ENCODE assay signal across 11 mouse cellular contexts in the genomic region with DNA sequence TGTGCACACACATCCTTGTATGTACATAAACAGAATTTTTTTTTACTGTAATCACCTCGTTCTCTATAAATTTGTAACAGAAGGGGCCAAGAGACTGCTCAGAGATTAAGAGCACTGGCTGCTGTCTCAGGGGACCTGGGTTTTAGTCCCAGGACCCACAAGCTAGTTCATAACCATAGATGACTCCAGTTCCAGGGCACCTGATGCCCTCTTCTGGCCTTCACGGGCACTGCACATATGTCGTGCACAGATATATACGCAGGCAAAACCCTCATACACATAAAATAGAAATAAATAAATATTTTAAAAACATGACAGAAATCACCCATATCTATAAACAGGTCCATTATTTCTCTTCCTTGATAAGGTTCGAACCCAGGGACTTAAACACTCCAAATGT.
DNase-seq lines count a peak whose midpoint lies in the region; ATAC-seq and TF ChIP-seq lines count a peak whose summit lies in the region.
"Had no signal": no experiment of that assay in that cellular context is flagged by ENCODE, and none has a peak within 500 bp of the region (broad histone marks: within the 10 kb centered on the region; RNA-seq: fewer than 3 reads in every experiment).

No protein-coding gene starts in this region.

- in situ Hi-C loops in ES-E14 (cut with MboI; ENCODE audit: low sequenced_read_pairs in 2 of 2, unreplicated experiment in 2 of 2) = no loop called here

- no peaks in the 10 kb centered on the region for H3K9me3 ChIP-seq in liver, embryonic 14.5 days (ENCODE audit: control insufficient read depth, low read length)
- no peaks in the 10 kb centered on the region for H3K9me3 ChIP-seq in liver, embryonic 11.5 days (ENCODE audit: control insufficient read depth, low read length)
- no peaks in the 10 kb centered on the region for H3K9me3 ChIP-seq in ES-E14 (ENCODE audit: control insufficient read depth, insufficient read depth, low read depth, low read length)

- intact Hi-C loops in left cerebral cortex, postnatal 10 days (cut with DNase I) = no loop called here

- DNase-seq in cerebellum, postnatal 10 days = peak; percentile 50 to 52
- DNase-seq in cerebellum, adult 11-12 months = no peak
- DNase-seq in liver, embryonic 14.5 days (ENCODE audit: low read depth in 3 of 3, low spot score in 3 of 3) = no peak
- no peak for DNase-seq in liver, embryonic 11.5 days (ENCODE audit: low spot score)
- DNase-seq in ES-E14 (ENCODE audit: low read depth, low spot score) = peak; percentile 48
- peak; percentile 10 for DNase-seq in naive thymus-derived CD4-positive, alpha-beta T cell, adult 2 months (ENCODE audit: low read depth)
- DNase-seq in left cerebral cortex, postnatal 10 days (ENCODE audit: extremely low spot score in 1 of 2, low spot score in 2 of 2) = no peak
- DNase-seq in urinary bladder, adult 18-20 months (ENCODE audit: low spot score in 2 of 2) = no peak
- DNase-seq: cerebellum, adult 9-10 months had no signal

- peak; percentile 61 for TF ChIP-seq CTCF in liver, embryonic 14.5 days (IDR thresholded peaks at IDR 0.05; ENCODE audit: low read depth)

- WGBS in liver, embryonic 14.5 days (ENCODE audit: insufficient replicate concordance) = 55% methylated on average over 5 of the region's 5 CpGs
- 79% methylated on average over 5 of the region's 5 CpGs for WGBS in liver, embryonic 11.5 days

- H3K36me3 ChIP-seq in liver, embryonic 14.5 days (replicated peaks; ENCODE audit: control insufficient read depth, insufficient read depth, low read depth) = no peaks in the 10 kb centered on the region
- H3K36me3 ChIP-seq in liver, embryonic 11.5 days (ENCODE audit: control insufficient read depth, insufficient read depth, low read length) = no peaks in the 10 kb centered on the region
- H3K36me3 ChIP-seq in ES-E14 (ENCODE audit: control insufficient read depth, insufficient read depth, low read length, poor library complexity, severe bottlenecking) = no peaks in the 10 kb centered on the region
- H3K36me3 ChIP-seq: forebrain, embryonic 12.5 days had no signal

- no peak overlapping the region for H3K9ac ChIP-seq in liver, embryonic 14.5 days (replicated peaks)
- H3K9ac ChIP-seq in liver, embryonic 11.5 days (ENCODE audit: low read depth, low read length) = no peak overlapping the region
- H3K9ac ChIP-seq in ES-E14 (ENCODE audit: insufficient read depth, low read depth, low read length, poor library complexity, severe bottlenecking) = no peak overlapping the region
- H3K9ac ChIP-seq: forebrain, embryonic 12.5 days had no signal

- H3K4me2 ChIP-seq in liver, embryonic 14.5 days (ENCODE audit: low read depth) = no peak overlapping the region
- H3K4me2 ChIP-seq in liver, embryonic 11.5 days = no peak overlapping the region
- H3K4me2 ChIP-seq: forebrain, embryonic 12.5 days had no signal

- no peak for ATAC-seq in liver, embryonic 14.5 days (ENCODE audit: insufficient read depth)
- ATAC-seq in liver, embryonic 11.5 days (replicated peaks; ENCODE audit: low FRiP score) = no peak

- TF ChIP-seq EP300 in liver, embryonic 14.5 days (IDR thresholded peaks at IDR 0.05; ENCODE audit: low read depth) = no peak

- no peaks in the 10 kb centered on the region for H3K27me3 ChIP-seq in liver, embryonic 14.5 days (ENCODE audit: control insufficient read depth, insufficient read depth, low read length)
- H3K27me3 ChIP-seq in liver, embryonic 11.5 days (replicated peaks; ENCODE audit: control insufficient read depth, insufficient read depth, low read length) = 0 out of 2 replicates have a peak, but pooled peaks cover 3% of the 10 kb centered on the region

- H3K27ac ChIP-seq in liver, embryonic 14.5 days = no peak overlapping the region
- no peak overlapping the region for H3K27ac ChIP-seq in liver, embryonic 11.5 days (ENCODE audit: low read depth, low read length)
- H3K27ac ChIP-seq in ES-E14 (ENCODE audit: insufficient read depth, low read depth, low read length, poor library complexity, severe bottlenecking) = no peak overlapping the region
- H3K27ac ChIP-seq: forebrain, embryonic 12.5 days had no signal

- H3K4me1 ChIP-seq in liver, embryonic 14.5 days (replicated peaks; ENCODE audit: control insufficient read depth in 2 of 2, insufficient read depth in 2 of 2, low read length in 1 of 2) = no peaks in the 10 kb centered on the region; a peak in 1 of 4 replicates
- peaks cover 5% of the 10 kb centered on the region; the same call in 1 of the 2 replicates for H3K4me1 ChIP-seq in liver, embryonic 11.5 days (replicated peaks; ENCODE audit: control insufficient read depth, insufficient read depth, low read length)
- peaks cover 0 to 21% of the 10 kb centered on the region in 2 experiments; a peak in 2 of 4 replicates for H3K4me1 ChIP-seq in ES-E14 (ENCODE audit: control insufficient read depth in 2 of 2, insufficient read depth in 2 of 2, low read length in 2 of 2, poor library complexity in 1 of 2)

- no peak overlapping the region for H3K4me3 ChIP-seq in liver, embryonic 14.5 days (ENCODE audit: insufficient read depth in 1 of 2, low read depth in 2 of 2, low read length in 2 of 2)
- H3K4me3 ChIP-seq in liver, embryonic 11.5 days (ENCODE audit: low read depth, low read length) = no peak overlapping the region
- H3K4me3 ChIP-seq in ES-E14 (ENCODE audit: insufficient read depth in 1 of 2, low read depth in 1 of 2, low read length in 2 of 2, poor library complexity in 1 of 2, severe bottlenecking in 1 of 2) = no peak overlapping the region
- H3K4me3 ChIP-seq: forebrain, embryonic 12.5 days; megakaryocyte, embryonic 14.5 days had no signal

TF ChIP-seq in ES-E14, 5 proteins besides CTCF, POLR2A, EP300 and RAD21:
- TF ChIP-seq ZC3H11A (IDR thresholded peaks at IDR 0.05; ENCODE audit: borderline replicate concordance, low read depth, low read length) = peak; percentile 94
- TF ChIP-seq MAFK (IDR thresholded peaks at IDR 0.05; ENCODE audit: insufficient read depth, low read depth, low read length) = no peak

Comparison
In these comparisons a context has a peak if more than half of its experiments do, and no peak if none do; other contexts are left out.
1. DNase-seq: peak in cerebellum, postnatal 10 days (2 of 2), ES-E14 (single experiment) and naive thymus-derived CD4-positive, alpha-beta T cell, adult 2 months (single experiment); none in cerebellum, adult 11-12 months (single experiment), liver, embryonic 14.5 days (0 of 3), liver, embryonic 11.5 days (single experiment), left cerebral cortex, postnatal 10 days (0 of 2) and urinary bladder, adult 18-20 months (0 of 2).